Mouse (Mus musculus): ENCODE data around the gene Hinfp. TPM values are rescaled to one million over a fixed set of nuclear protein-coding genes. Genes with fewer than 3 reads are reported as not detected.

Gene Hinfp
- total and polyA plus RNA-seq, 2 experiments from 2014 or later = 14.8 to 38.6 TPM

DNA sequence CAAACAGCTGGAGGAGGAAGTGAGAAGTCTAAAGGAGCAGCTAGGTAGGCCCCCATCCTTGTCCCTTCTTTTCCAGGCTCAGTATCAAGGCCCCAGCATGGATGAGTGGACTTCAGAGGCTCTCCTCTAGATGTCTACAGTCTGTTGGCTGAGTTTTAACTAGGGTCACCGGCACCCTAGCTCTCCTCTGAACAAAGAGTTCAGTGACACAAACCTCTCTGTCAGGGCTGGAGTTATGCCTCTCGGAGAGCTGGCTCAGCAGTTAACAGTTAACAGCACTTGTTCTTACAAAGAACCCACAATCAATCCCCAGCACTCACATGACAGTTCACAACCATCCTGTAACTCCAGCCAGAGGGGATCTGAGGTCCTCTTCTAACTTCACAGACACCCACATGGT is 61.9 kb downstream of the Hinfp start:
- Histone ChIP-seq H3K4me2 (ENCODE audit: low read depth, low read length) (no peak overlapping the region), H3K27ac (no peak overlapping the region), H3K36me3 (ENCODE audit: insufficient read depth, low read length) (no peaks in the 10 kb centered on the region), H3K27me3 (ENCODE audit: insufficient read depth, low read length) (0 out of 2 replicates have a peak, but pooled peaks cover 3% of the 10 kb centered on the region), H3K4me3 (ENCODE audit: low read length) (no peak overlapping the region), H3K9ac (replicated peaks; ENCODE audit: low read length) (no peak overlapping the region), H3K4me1 (ENCODE audit: insufficient read depth, low read length) (no peaks in the 10 kb centered on the region), H3K9me3 (ENCODE audit: low read length) (no peaks in the 10 kb centered on the region)
- DNase-seq (ENCODE audit: low spot score) (no peak), ATAC-seq (no peak)
- 43% methylated on average over 2 of the region's 2 CpGs for WGBS
- no peak for TF ChIP-seq CTCF (IDR thresholded peaks at IDR 0.05; ENCODE audit: low read depth)

Small RNAs within 50 kb of the gene (microRNA-seq; reads per million reads assigned to microRNA genes)
- 0 reads per million in 2 experiments for gene Gm44335

Other genes starting within 250 kb of the Hinfp start
- 11.0 and 14.2 TPM in 2 replicates for gene Usp2, start 238.7 kb downstream of the Hinfp start, total RNA-seq (2014; rRNA removed)
- gene Usp2, start 238.7 kb downstream of the Hinfp start, polyA plus RNA-seq (2015; fragmentation: Nextera tagmentation; extraction: Ambion mirVana) = 19.6 and 20.5 TPM in 2 replicates
- gene Mfrp, start 203.9 kb downstream of the Hinfp start, total RNA-seq (2014; rRNA removed) = 2.8 and 4.0 TPM in 2 replicates
- gene Mfrp, start 203.9 kb downstream of the Hinfp start, polyA plus RNA-seq (2015; fragmentation: Nextera tagmentation; extraction: Ambion mirVana) = 0.24 and 0.50 TPM in 2 replicates
- gene C1qtnf5, start 198.4 kb downstream of the Hinfp start, total RNA-seq (2014; rRNA removed) = 36.7 and 39.5 TPM in 2 replicates
- gene C1qtnf5, start 198.4 kb downstream of the Hinfp start, polyA plus RNA-seq (2015; fragmentation: Nextera tagmentation; extraction: Ambion mirVana) = 12.3 and 12.8 TPM in 2 replicates
- not detected in 2 replicates for gene Gm49380, start 192.2 kb downstream of the Hinfp start, total RNA-seq (2014; rRNA removed)
- gene Gm49380, start 192.2 kb downstream of the Hinfp start, polyA plus RNA-seq (2015; fragmentation: Nextera tagmentation; extraction: Ambion mirVana) = 0.21 TPM in 1 of 2 replicates, not detected in the other
- gene Rnf26, start 192.2 kb downstream of the Hinfp start, total RNA-seq (2014; rRNA removed) = 17.5 and 24.3 TPM in 2 replicates
- 38.0 and 41.1 TPM in 2 replicates for gene Rnf26, start 192.2 kb downstream of the Hinfp start, polyA plus RNA-seq (2015; fragmentation: Nextera tagmentation; extraction: Ambion mirVana)
- gene Mcam, start 171.2 kb downstream of the Hinfp start, total RNA-seq (2014; rRNA removed) = 23.7 and 29.5 TPM in 2 replicates
- 8.0 and 9.0 TPM in 2 replicates for gene Mcam, start 171.2 kb downstream of the Hinfp start, polyA plus RNA-seq (2015; fragmentation: Nextera tagmentation; extraction: Ambion mirVana)
- 24.2 and 30.5 TPM in 2 replicates for gene Cbl, start 71.6 kb downstream of the Hinfp start, total RNA-seq (2014; rRNA removed)
- 13.2 and 14.3 TPM in 2 replicates for gene Cbl, start 71.6 kb downstream of the Hinfp start, polyA plus RNA-seq (2015; fragmentation: Nextera tagmentation; extraction: Ambion mirVana)
- gene Ccdc153, start 65.0 kb downstream of the Hinfp start, total RNA-seq (2014; rRNA removed) = 1.0 TPM in 1 of 2 replicates, not detected in the other
- gene Ccdc153, start 65.0 kb downstream of the Hinfp start, polyA plus RNA-seq (2015; fragmentation: Nextera tagmentation; extraction: Ambion mirVana) = 2.2 and 2.6 TPM in 2 replicates
- gene Pdzd3, start 54.2 kb downstream of the Hinfp start, total RNA-seq (2014; rRNA removed) = 0.31 TPM in 1 of 2 replicates, not detected in the other
- 0.13 and 0.34 TPM in 2 replicates for gene Pdzd3, start 54.2 kb downstream of the Hinfp start, polyA plus RNA-seq (2015; fragmentation: Nextera tagmentation; extraction: Ambion mirVana)
- 5.7 and 12.7 TPM in 2 replicates for gene Nlrx1, start 37.1 kb downstream of the Hinfp start, total RNA-seq (2014; rRNA removed)
- 5.1 and 6.9 TPM in 2 replicates for gene Nlrx1, start 37.1 kb downstream of the Hinfp start, polyA plus RNA-seq (2015; fragmentation: Nextera tagmentation; extraction: Ambion mirVana)
- 59.1 and 69.6 TPM in 2 replicates for gene Abcg4, start 17.1 kb downstream of the Hinfp start, total RNA-seq (2014; rRNA removed)
- gene Abcg4, start 17.1 kb downstream of the Hinfp start, polyA plus RNA-seq (2015; fragmentation: Nextera tagmentation; extraction: Ambion mirVana) = 21.0 and 24.1 TPM in 2 replicates
- 50.5 and 55.6 TPM in 2 replicates for gene C2cd2l, start 14.6 kb upstream of the Hinfp start, total RNA-seq (2014; rRNA removed)
- gene C2cd2l, start 14.6 kb upstream of the Hinfp start, polyA plus RNA-seq (2015; fragmentation: Nextera tagmentation; extraction: Ambion mirVana) = 19.6 and 22.8 TPM in 2 replicates
- gene Dpagt1, start 20.3 kb upstream of the Hinfp start, total RNA-seq (2014; rRNA removed) = 16.4 and 24.6 TPM in 2 replicates
- 30.9 and 34.9 TPM in 2 replicates for gene Dpagt1, start 20.3 kb upstream of the Hinfp start, polyA plus RNA-seq (2015; fragmentation: Nextera tagmentation; extraction: Ambion mirVana)
- 272 and 314 TPM in 2 replicates for gene H2afx, start 29.0 kb upstream of the Hinfp start, total RNA-seq (2014; rRNA removed)
- gene H2afx, start 29.0 kb upstream of the Hinfp start, polyA plus RNA-seq (2015; fragmentation: Nextera tagmentation; extraction: Ambion mirVana) = 123 and 136 TPM in 2 replicates
- gene Hmbs, start 38.6 kb upstream of the Hinfp start, total RNA-seq (2014; rRNA removed) = 38.7 and 38.8 TPM in 2 replicates
- 64.3 and 67.3 TPM in 2 replicates for gene Hmbs, start 38.6 kb upstream of the Hinfp start, polyA plus RNA-seq (2015; fragmentation: Nextera tagmentation; extraction: Ambion mirVana)
- 41.6 and 53.2 TPM in 2 replicates for gene Vps11, start 56.0 kb upstream of the Hinfp start, total RNA-seq (2014; rRNA removed)
- gene Vps11, start 56.0 kb upstream of the Hinfp start, polyA plus RNA-seq (2015; fragmentation: Nextera tagmentation; extraction: Ambion mirVana) = 39.3 and 39.9 TPM in 2 replicates
- gene Hyou1, start 73.8 kb upstream of the Hinfp start, total RNA-seq (2014; rRNA removed) = 60.6 and 95.7 TPM in 2 replicates
- 15.5 and 17.4 TPM in 2 replicates for gene Hyou1, start 73.8 kb upstream of the Hinfp start, polyA plus RNA-seq (2015; fragmentation: Nextera tagmentation; extraction: Ambion mirVana)
- gene Slc37a4, start 91.2 kb upstream of the Hinfp start, total RNA-seq (2014; rRNA removed) = 72.7 and 93.9 TPM in 2 replicates
- gene Slc37a4, start 91.2 kb upstream of the Hinfp start, polyA plus RNA-seq (2015; fragmentation: Nextera tagmentation; extraction: Ambion mirVana) = 40.2 and 40.3 TPM in 2 replicates
- gene Rps25, start 101.5 kb upstream of the Hinfp start, total RNA-seq (2014; rRNA removed) = 190 and 229 TPM in 2 replicates
- gene Rps25, start 101.5 kb upstream of the Hinfp start, polyA plus RNA-seq (2015; fragmentation: Nextera tagmentation; extraction: Ambion mirVana) = 1,650 and 1,709 TPM in 2 replicates
- 108 and 120 TPM in 2 replicates for gene Trappc4, start 101.9 kb upstream of the Hinfp start, total RNA-seq (2014; rRNA removed)
- gene Trappc4, start 101.9 kb upstream of the Hinfp start, polyA plus RNA-seq (2015; fragmentation: Nextera tagmentation; extraction: Ambion mirVana) = 293 and 307 TPM in 2 replicates
- 14.7 and 23.6 TPM in 2 replicates for gene Ccdc84, start 112.9 kb upstream of the Hinfp start, total RNA-seq (2014; rRNA removed)
- 26.0 and 31.1 TPM in 2 replicates for gene Ccdc84, start 112.9 kb upstream of the Hinfp start, polyA plus RNA-seq (2015; fragmentation: Nextera tagmentation; extraction: Ambion mirVana)
- not detected in 2 replicates for gene Foxr1, start 135.5 kb upstream of the Hinfp start, total RNA-seq (2014; rRNA removed)
- not detected in 2 replicates for gene Foxr1, start 135.5 kb upstream of the Hinfp start, polyA plus RNA-seq (2015; fragmentation: Nextera tagmentation; extraction: Ambion mirVana)
- gene Upk2, start 149.3 kb upstream of the Hinfp start, total RNA-seq (2014; rRNA removed) = not detected in 2 replicates
- gene Upk2, start 149.3 kb upstream of the Hinfp start, polyA plus RNA-seq (2015; fragmentation: Nextera tagmentation; extraction: Ambion mirVana) = not detected in 2 replicates
- gene Bcl9l, start 177.2 kb upstream of the Hinfp start, total RNA-seq (2014; rRNA removed) = 32.7 and 44.5 TPM in 2 replicates
- 7.8 and 8.4 TPM in 2 replicates for gene Bcl9l, start 177.2 kb upstream of the Hinfp start, polyA plus RNA-seq (2015; fragmentation: Nextera tagmentation; extraction: Ambion mirVana)